Mouse (Mus musculus) limb, embryonic 14.5 days (tissue): ENCODE data around the gene Ppp5c. TPM values are rescaled to one million over a fixed set of nuclear protein-coding genes. Genes with fewer than 3 reads are reported as not detected.
A peak's percentile ranks its signal among the peaks of the same experiment; 100 is the strongest.

Source experiments
- ATAC-seq: fragments of 200-750 bp; cut with Nextera tagmentation; 2 replicates; pipeline ENCODE4 v1.8.0; 2017; ENCODE audit warnings: low read depth, moderate number of reproducible peaks, moderate TSS enrichment; ENCODE audit not compliant: low FRiP score
- DNase-seq: peaks from one replicate; pipeline ENCODE4 v3.0.0-alpha.2; 2015; ENCODE audit warnings: low spot score
- H3K27ac ChIP-seq: fragments of 300-500 bp; sonication (generic); replicated peaks from 2 replicates; pipeline ENCODE4 v1.5.1; 2014; ENCODE audit warnings: low read depth, mild to moderate bottlenecking, low read length, moderate library complexity, mixed read lengths
- H3K27me3 ChIP-seq: fragments of 300-500 bp; sonication (generic); 2 replicates; pipeline ENCODE4 v1.6.1; 2014; ENCODE audit warnings: low read length, mixed read lengths; ENCODE audit not compliant: control insufficient read depth, insufficient read depth
- H3K36me3 ChIP-seq: fragments of 300-500 bp; sonication (generic); 2 replicates; pipeline ENCODE4 v1.6.1; 2014; ENCODE audit warnings: mild to moderate bottlenecking, low read length, moderate library complexity, mixed read lengths; ENCODE audit not compliant: control insufficient read depth, insufficient read depth
- H3K4me1 ChIP-seq: fragments of 300-500 bp; sonication (generic); 2 replicates; pipeline ENCODE4 v1.6.1; 2014; ENCODE audit warnings: antibody characterized with exemption, low read length, mixed read lengths; ENCODE audit not compliant: control insufficient read depth, insufficient read depth
- H3K4me2 ChIP-seq: fragments of 300-500 bp; sonication (generic); replicated peaks from 2 replicates; pipeline ENCODE4 v1.6.1; 2014; ENCODE audit warnings: low read depth, mild to moderate bottlenecking, low read length, moderate library complexity; ENCODE audit not compliant: severe bottlenecking
- H3K4me3 ChIP-seq: fragments of 300-500 bp; sonication (generic); replicated peaks from 2 replicates; pipeline ENCODE4 v1.5.1; 2014; ENCODE audit warnings: low read length
- H3K9ac ChIP-seq: fragments of 300-500 bp; sonication (generic); 2 replicates; pipeline ENCODE4 v1.6.1; 2014; ENCODE audit warnings: mild to moderate bottlenecking, low read depth, low read length, moderate library complexity; ENCODE audit not compliant: severe bottlenecking
- H3K9me3 ChIP-seq: fragments of 300-500 bp; sonication (generic); 2 replicates; pipeline ENCODE4 v1.6.1; 2016; ENCODE audit warnings: low read length; ENCODE audit not compliant: control insufficient read depth
- POLR2A ChIP-seq: fragments of 200-500 bp; IDR thresholded peaks from 2 replicates; pipeline ENCODE4 v1.8.0; 2012; ENCODE audit warnings: inconsistent platforms, mild to moderate bottlenecking, moderate library complexity, borderline replicate concordance; ENCODE audit not compliant: insufficient read depth, insufficient read length; ENCODE audit errors: extremely low read depth
- WGBS: fragments of 180-500 bp; shearing (Covaris S2); extraction: QIAGEN DNeasy Blood & Tissue Kit; methylation state at CpG from one replicate; pipeline ENCODE4 v1.1.7; 2014; 5-methylcytosine and 5-hydroxymethylcytosine counted together
- polyA plus RNA-seq, 2 experiments: library from polyadenylated mRNA; depleted of rRNA in 1 of 2; stranded (reverse) in 1 of 2; unstranded in 1 of 2; fragments of >200 nt; fragmentation: Nextera tagmentation in 1 of 2; extraction: Ambion mirVana in 1 of 2; gene quantifications; 2 replicates each; pipeline versions ENCODE4 v1.2.1 to v1.2.3; 2012 to 2014

Ppp5c gene
- polyA plus RNA-seq, 2 experiments, result 100 to 193 TPM

DNA sequence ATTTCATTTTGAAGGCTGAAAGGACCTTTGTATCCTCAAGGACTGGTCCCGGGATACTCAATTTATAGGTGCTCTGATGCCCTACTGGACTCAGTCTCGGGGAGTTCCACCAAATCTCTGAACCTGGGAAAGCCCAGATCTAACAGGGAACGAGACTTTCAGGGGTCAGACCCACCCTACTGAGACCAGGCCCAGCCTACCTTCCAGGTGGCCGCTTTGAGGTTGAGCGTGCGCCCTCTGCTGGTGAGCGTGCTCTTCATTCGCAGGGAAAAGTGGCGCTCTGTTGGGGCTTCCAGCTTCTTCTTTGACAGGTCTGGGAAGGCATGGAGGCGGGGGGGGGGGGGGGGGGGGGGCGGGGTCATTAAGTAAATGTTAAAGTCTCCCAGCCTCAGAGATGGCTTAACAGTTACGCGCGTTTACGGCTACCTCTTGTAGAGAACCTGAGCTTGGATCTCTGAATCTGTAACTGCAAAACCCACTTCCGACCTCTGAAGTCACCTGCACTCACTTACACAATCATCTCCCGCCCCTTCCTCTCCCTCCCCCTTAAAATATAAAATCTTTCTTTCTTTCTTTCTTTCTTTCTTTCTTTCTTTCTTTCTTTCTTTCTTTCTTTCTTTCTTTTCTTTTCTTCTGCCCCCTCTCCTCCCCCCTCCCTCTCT lies 23.3 kb upstream of the Ppp5c start:
- Histone ChIP-seq H3K4me1 (peaks cover 5% of the 10 kb centered on the region; the same call in 1 of the 2 replicates), H3K4me3 (no peak overlapping the region), H3K27me3 (no peaks in the 10 kb centered on the region), H3K36me3 (peaks cover 58% of the 10 kb centered on the region), H3K9me3 (no peaks in the 10 kb centered on the region), H3K27ac (no peak overlapping the region), H3K4me2 (no peak overlapping the region), H3K9ac (no peak overlapping the region)
- TF ChIP-seq POLR2A, result no peak
- 11% methylated on average over 15 of the region's 17 CpGs for WGBS
- ATAC-seq (0 out of 2 replicates have a peak, but pooled peaks have one; percentile 20), DNase-seq (peak; percentile 67)

DNA sequence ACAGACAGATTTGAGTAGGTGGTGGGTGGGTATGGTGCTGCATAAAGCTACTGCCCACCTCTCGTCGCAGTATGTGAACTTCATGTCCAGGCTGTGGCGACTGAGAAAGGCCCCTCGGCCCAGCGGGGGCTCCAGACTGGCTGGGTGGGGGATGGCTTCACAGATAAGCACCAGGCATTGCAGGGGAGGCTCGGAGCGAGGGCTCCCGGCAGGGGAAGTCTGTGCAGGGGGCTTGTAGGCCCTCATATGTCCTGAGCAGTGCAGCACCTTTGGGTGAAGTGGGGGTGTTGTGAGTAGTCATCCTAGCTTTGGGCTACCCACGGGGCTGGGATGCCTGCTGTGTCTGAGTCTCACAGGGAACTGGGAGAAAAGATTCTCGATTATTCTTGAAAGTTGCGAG lies 22.8 kb upstream of the Ppp5c start:
- TF ChIP-seq POLR2A, result no peak
- H3K4me1 ChIP-seq, result 0 out of 2 replicates have a peak, but pooled peaks cover under 1% of the 10 kb centered on the region
- no peaks in the 10 kb centered on the region for H3K27me3 ChIP-seq
- no peak for ATAC-seq
- H3K4me3 ChIP-seq, result no peak overlapping the region
- H3K36me3 ChIP-seq, result peaks cover 63% of the 10 kb centered on the region
- no peak for DNase-seq
- WGBS, result 80% methylated on average over 11 of the region's 11 CpGs
- no peak overlapping the region for H3K27ac ChIP-seq
- no peak overlapping the region for H3K4me2 ChIP-seq
- H3K9me3 ChIP-seq, result no peaks in the 10 kb centered on the region
- H3K9ac ChIP-seq, result no peak overlapping the region

DNA sequence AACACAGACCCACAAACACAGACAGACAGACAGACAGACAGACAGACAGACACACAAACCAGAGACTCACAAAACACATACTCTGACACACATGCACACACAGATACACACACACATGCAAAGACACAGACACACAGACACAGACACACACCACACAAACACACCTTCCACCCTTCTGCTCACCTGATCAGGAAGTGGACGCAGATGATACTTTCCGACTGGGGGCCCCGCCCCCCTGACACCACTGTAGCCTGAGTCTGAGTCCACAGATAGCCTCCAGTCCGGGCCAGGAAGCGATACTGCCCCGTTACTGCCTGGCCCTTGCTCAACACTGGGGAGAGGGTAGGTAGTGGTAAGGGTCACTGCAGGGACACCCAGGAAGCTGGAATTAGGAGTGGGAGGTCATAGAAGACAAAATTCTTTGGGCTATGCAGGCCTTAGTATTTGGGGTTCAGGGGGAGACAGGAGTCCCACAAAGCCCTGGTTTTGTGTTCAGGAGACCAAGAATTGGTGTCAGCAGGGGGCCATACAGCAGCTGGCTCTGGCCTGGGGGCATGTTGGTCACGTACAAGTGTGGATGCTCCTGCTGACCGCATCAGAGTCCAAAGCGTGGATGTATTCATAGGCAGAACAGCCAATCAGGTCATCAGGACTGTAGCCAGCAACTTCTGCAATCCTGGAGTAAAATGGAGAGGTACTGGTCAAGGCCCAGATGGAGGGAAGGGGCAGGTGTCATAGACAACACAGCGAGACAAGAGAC lies 20.9 kb upstream of the Ppp5c start:
- 88% methylated on average over 10 of the region's 10 CpGs for WGBS
- no peak for DNase-seq
- H3K4me2 ChIP-seq, result no peak overlapping the region
- no peak overlapping the region for H3K27ac ChIP-seq
- TF ChIP-seq POLR2A, result no peak
- peaks cover 66% of the 10 kb centered on the region for H3K36me3 ChIP-seq
- no peaks in the 10 kb centered on the region for H3K4me1 ChIP-seq
- no peaks in the 10 kb centered on the region for H3K9me3 ChIP-seq
- no peaks in the 10 kb centered on the region for H3K27me3 ChIP-seq
- H3K9ac ChIP-seq, result no peak overlapping the region
- H3K4me3 ChIP-seq, result no peak overlapping the region
- ATAC-seq, result no peak

DNA sequence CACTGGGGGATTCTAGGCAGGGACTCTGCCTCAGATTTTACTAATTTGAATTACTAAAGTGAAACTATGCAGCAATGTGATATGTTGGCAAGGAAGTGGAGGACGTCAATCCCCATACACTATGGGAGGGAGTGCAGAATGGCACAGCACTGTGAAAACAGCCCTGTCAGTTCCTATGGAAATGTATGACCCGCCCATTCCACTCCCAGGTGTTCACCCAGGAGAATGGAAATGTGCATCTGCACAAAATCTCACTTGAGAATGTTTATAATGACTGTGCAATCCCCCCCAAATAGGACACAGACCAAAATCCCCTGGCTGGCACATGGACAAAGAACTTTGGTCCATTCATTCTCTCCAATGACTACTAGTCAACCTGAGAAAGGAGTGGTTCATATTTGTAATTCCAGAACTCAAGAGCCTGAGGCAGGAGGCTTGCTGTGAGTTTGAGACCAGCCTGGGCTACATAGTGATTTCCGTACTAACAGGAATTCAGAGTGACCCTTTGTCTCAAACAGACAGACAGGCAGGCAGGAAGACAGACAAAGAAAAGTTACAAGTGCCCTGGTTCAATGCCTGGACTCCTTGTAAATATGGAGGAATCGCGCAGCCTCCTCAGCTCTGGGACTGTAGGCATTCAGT lies 19.4 kb upstream of the Ppp5c start:
- no peak overlapping the region for H3K27ac ChIP-seq
- H3K9ac ChIP-seq, result no peak overlapping the region
- no peak for ATAC-seq
- no peak for DNase-seq
- H3K27me3 ChIP-seq, result no peaks in the 10 kb centered on the region
- H3K36me3 ChIP-seq, result peaks cover 72% of the 10 kb centered on the region
- H3K4me3 ChIP-seq, result no peak overlapping the region
- no peaks in the 10 kb centered on the region for H3K4me1 ChIP-seq
- TF ChIP-seq POLR2A, result no peak
- WGBS, result 93% methylated on average over 5 of the region's 5 CpGs
- no peaks in the 10 kb centered on the region for H3K9me3 ChIP-seq
- no peak overlapping the region for H3K4me2 ChIP-seq

DNA sequence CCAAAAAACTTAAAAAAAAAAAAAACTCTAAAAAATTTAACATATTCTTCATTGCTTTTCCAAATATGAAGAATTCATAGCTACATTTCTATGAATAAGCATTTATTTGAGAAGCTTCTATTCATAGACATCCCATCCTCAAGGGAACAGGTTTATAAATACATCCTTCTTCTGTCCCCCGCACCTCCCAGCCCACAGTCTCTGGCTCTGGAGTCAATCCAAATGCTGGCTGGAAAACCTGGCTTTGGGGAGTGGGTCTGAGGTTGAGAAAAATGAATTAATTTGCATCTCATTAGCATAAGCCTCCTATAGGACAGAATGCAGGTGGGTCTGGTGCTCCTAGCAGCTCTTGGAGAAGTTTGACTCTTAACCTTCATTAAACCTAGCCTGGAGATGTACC lies 18.0 kb upstream of the Ppp5c start:
- peaks cover 73% of the 10 kb centered on the region for H3K36me3 ChIP-seq
- WGBS, result 74% methylated on average over 1 of the region's 1 CpGs
- no peak for ATAC-seq

More for the DNA sequence above, 18.0 kb upstream of the Ppp5c start:
- Histone ChIP-seq H3K27ac (no peak overlapping the region), H3K4me1 (no peaks in the 10 kb centered on the region), H3K27me3 (no peaks in the 10 kb centered on the region), H3K9ac (no peak overlapping the region), H3K4me3 (no peak overlapping the region), H3K4me2 (no peak overlapping the region), H3K9me3 (no peaks in the 10 kb centered on the region)
- no peak for TF ChIP-seq POLR2A
- DNase-seq, result no peak
